Mouse (Mus musculus): ENCODE results near the gene Rwdd3. TPM values are rescaled to one million over a fixed set of nuclear protein-coding genes. Genes with fewer than 3 reads are reported as not detected.

Gene Rwdd3
- total RNA-seq, 2 experiments from 2014 or later, result 26.3 to 31.2 TPM

DNA sequence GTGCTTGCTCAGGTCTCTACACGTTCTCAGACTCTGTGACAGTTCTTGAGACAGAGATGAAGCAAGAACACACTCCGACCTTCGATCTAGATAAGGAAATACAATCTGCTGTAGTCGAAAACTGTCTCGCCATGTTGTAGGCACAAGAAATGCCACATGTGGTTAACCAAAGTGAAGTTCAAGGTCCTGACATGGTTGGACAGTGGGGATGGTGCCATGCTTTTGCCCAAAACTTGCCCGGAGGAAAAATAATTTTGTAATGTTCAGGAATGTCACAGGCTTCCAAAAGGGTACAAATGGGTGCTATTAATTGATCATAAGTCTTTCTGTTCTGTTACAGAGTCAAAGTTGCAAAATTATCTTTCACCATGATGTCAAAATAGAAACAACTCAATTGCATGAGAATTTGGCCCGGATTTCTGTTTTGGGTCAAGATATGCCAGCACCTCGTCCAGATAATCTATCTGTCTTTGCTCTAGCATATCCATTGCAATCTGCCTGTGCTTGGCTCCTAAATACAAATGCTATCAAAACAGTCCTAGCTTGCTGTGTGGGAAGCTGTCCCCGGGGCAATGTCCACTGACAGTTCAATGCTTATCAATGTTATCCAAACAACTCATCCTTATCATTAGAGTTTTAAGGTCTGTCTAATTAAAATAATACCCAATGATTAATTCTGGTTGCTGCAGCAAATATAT, 2.9 kb upstream of the Rwdd3 start:
- no peak for TF ChIP-seq CTCF (conservative IDR thresholded peaks at IDR 0.05)
- H3K4me3 ChIP-seq, result no peak overlapping the region
- no peak overlapping the region for H3K27ac ChIP-seq
- DNase-seq (ENCODE audit: low spot score in 2 of 2), result no peak

DNA sequence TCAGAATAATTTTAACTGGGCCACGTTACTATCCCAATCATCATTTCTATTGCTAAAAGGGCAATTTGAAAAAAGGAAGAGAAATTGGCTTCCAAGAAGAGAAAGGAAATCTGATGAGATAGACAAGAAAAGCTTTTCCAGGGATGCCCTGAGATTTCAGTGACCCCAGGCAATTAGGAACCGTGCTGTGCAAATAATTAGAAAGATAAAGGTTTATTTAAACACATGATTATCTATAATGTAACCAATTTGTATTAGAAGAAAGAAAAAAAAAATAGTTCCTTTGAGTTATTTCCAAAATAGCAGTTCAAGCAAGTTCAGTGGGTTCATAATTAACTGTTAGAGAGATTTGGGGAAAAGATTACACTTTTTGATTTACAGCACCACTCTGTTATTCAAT, 1.2 kb upstream of the Rwdd3 start:
- no peak for DNase-seq (ENCODE audit: low spot score in 2 of 2)
- TF ChIP-seq CTCF (conservative IDR thresholded peaks at IDR 0.05), result no peak
- H3K27ac ChIP-seq, result no peak overlapping the region
- H3K4me3 ChIP-seq, result no peak overlapping the region

DNA sequence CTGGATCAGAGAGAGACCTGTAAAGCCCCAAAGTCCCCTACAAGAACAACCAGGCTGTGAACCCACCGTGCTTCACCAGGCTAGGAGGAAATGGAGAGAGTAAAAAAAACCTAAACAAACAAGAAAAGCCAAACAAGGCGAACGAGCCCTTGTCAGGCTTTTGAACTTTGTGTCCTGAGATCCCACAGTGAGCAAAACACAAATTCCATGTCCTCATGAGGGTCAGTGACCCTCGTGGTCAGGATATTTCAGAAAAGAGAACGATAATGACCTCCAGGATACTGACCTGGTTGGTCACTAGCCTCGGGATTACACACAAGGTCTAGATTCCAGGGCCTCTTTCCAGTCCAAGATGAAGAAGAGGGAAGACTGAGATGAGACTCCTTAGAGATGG, 374 bp upstream of the Rwdd3 start:
- Histone ChIP-seq H3K27ac (peak overlapping the region; percentile 88; the same call in 1 of the 2 replicates), H3K4me3 (peak overlapping the region; percentile 88)
- TF ChIP-seq CTCF (conservative IDR thresholded peaks at IDR 0.05), result no peak
- no peak for DNase-seq (ENCODE audit: low spot score in 2 of 2)

DNA sequence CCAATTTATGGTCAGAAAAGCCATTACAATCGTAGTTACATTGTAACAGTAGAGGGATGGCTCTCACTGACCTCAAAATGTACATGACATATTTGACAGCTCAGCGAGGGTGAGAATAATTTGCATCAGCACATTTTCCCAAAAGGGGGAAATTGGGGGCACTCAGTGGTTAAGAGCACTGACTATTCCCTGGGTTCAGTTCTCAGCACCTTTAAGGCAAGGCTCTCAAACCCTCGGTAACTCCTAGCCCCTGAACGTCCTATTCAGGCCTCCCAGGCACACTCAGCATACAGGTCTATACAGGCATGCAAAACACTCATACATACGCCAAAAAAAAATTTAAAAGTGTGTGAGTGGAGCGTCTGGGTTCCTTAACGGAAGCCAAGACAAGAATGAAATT, 864 bp downstream of the Rwdd3 start:
- no peak for TF ChIP-seq CTCF (conservative IDR thresholded peaks at IDR 0.05)
- H3K27ac ChIP-seq, result peak overlapping the region; percentile 88
- DNase-seq (ENCODE audit: low spot score in 2 of 2), result no peak
- peak overlapping the region; percentile 88 for H3K4me3 ChIP-seq

DNA sequence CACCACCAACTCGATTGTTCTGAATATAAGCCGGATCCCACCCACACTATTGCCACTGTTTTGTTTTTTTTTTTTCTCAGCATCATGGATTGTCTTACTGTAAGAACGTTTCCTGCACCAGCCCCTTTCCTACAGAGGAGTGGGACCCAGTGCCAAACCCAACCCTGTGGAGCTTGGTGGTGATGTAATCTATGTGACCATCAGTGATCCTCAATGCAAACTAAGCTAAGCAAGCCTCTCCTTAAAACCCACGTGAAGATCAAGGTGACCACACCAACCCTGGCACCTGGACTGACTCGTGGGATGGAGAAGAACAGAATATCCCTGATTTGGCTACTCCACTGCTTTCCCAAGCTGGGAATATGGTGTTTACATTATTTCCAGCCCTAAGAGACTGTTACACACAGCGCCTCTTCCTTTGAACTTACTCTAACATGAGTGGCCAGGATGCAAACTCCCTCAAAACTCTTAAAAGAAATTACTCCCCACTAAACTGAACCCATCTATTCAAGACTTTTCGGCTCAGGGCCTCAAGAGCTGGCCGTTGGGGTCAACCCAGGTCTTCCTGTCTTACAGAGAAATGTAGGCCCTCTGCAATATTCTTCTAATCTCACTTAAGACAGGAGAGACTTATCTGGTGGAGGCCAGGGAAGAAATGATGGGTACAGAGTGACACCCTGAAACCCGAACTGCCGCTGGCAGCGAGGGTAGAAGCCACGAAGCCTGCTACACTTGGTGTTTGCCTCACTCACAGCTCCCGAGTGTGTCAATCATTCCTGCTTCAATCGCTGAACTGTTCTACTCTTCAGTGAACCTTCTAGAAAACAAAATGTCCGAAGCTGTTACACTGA, 2.2 kb downstream of the Rwdd3 start:
- DNase-seq (ENCODE audit: low spot score in 2 of 2), result no peak
- no peak for TF ChIP-seq CTCF (conservative IDR thresholded peaks at IDR 0.05)
- Histone ChIP-seq H3K4me3 (no peak overlapping the region), H3K27ac (no peak overlapping the region)

DNA sequence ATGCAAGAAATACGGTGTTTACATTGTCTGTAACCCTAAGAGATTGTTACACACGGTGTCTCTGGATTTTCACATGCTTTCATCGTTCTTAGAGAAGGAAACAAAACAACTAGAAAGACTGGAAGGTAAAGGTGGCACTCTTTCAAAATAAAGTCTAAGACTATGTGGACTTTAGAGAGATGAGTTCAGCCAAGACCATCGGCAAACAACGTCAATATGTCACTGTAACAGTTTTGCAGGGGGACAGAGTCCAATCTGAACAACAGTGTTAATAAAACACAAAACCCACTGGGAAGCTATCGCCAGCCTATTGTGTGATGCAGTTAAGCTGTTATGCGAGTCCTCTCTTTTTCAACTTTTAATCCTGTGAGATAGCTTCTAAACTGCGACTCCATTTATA, 2.9 kb downstream of the Rwdd3 start:
- Histone ChIP-seq H3K4me3 (no peak overlapping the region), H3K27ac (no peak overlapping the region)
- DNase-seq (ENCODE audit: low spot score in 2 of 2), result no peak
- TF ChIP-seq CTCF (conservative IDR thresholded peaks at IDR 0.05), result no peak

DNA sequence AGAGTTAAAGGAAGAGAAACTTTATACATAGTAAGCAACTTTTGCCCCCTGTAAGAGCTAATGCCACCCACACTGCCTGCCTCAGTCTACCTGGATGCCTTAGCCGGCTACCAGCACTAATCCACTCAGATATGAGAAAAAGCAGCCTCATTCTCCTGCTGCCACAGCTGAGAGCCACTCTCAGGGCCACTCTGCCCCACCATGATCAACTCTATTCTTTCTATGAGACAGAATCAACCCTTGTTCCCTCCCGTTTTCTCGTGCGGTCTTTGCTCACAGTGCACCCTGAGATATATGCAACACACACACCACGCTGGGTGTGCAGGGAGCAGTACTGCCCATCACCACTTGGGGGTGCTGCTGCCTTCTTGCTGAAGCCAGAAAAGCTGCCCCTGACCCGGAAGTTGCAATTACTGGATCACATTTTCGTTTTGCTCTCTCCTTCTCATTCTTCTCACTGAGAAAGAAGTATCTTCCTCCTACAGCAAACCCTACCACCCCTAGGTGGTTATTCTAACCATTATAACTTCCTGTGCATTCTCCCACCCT, 8.2 kb downstream of the Rwdd3 start:
- no peak overlapping the region for H3K4me3 ChIP-seq
- peak; percentile 87 for TF ChIP-seq CTCF (conservative IDR thresholded peaks at IDR 0.05)
- peak in 1 of 2 experiments; percentile 70 for DNase-seq (ENCODE audit: low spot score in 2 of 2)
- no peak overlapping the region for H3K27ac ChIP-seq

DNA sequence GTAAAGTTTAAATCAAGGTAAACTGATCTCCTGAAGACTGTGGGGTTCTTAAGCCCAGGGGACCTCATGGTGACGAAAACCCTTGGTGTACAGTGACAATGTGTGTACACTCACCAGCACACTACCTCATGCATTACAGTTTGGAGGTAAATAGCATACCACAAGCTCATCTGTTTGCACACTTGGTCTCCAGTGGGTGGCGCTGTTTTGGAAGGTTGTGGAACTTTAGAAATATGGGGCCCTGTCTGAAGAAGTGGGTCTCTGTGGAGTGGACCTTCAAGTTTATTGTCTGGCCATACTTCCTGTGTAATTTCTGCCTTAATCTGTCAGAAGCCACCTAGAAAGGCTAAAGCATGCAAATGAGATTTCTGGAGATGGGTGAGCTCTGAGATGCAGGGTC, 9.8 kb downstream of the Rwdd3 start:
- no peak overlapping the region for H3K27ac ChIP-seq
- H3K4me3 ChIP-seq, result no peak overlapping the region
- peak; percentile 61 for TF ChIP-seq CTCF (conservative IDR thresholded peaks at IDR 0.05)
- DNase-seq (ENCODE audit: low spot score in 2 of 2), result no peak

DNA sequence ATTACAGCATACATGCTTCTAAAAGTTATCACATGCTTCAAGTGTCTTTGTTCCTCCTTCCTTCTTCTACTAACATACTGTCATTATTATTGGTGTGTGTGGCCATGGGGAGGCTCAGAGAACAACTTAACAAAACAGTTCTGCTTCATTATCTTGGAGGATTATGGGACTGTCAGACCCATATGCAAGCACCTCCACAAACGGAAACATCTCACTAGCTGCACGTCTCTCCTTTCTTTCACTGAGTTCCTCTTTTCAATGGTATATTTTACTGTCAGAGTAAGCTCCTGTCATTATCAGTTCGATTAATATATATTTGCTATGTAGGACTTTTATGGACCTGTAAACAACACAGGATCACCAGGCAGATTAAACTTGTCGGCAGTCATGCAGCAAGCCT, 11.1 kb downstream of the Rwdd3 start:
- no peak for TF ChIP-seq CTCF (conservative IDR thresholded peaks at IDR 0.05)
- no peak for DNase-seq (ENCODE audit: low spot score in 2 of 2)
- Histone ChIP-seq H3K4me3 (no peak overlapping the region), H3K27ac (peak overlapping the region; percentile 89; the same call in 1 of the 2 replicates)

DNA sequence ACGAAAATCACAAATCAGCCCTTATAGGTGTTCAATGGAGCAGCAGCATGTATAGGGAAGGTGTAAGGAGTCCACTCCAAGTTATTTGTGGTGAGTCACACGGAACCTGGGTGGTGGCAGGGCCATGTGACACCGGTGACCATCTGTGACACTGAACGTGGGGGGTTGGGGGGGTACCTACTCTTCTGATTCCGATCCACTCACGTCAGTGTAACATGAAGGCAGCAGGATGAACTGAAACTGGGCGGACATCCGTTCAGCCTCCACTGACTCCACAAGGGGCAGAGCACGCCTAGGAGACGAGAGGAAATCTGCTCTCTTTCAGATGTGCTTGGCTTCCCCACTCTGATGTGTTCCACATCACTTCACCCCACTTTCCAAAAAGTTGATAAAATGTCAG, 11.9 kb downstream of the Rwdd3 start:
- Histone ChIP-seq H3K4me3 (peak overlapping the region; percentile 48), H3K27ac (peak overlapping the region; percentile 89)
- peak; percentile 11; the same call in 1 of the 2 replicates for TF ChIP-seq CTCF (conservative IDR thresholded peaks at IDR 0.05)
- DNase-seq (ENCODE audit: low spot score in 2 of 2), result no peak

DNA sequence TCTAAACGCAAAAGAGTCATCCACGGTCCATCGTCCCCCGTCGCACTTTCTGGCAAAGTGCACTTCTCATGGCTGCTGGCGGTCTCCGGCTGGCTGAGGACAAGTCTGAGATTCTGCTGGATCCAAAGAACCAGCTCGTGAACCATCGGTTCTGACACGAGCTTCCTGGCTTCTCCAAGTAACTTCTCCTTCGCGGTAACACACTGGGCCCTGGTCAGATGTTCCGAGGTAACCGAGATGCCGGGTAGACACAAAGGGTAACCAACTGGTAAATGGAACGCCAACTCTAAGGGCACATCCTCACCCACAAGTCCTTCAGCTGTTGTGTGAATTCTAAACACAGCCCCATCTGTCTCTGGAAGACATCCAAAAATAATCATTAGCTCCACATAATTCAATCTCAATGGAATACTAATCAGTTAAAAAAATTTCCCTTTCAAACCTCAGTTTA, 12.6 kb downstream of the Rwdd3 start:
- Histone ChIP-seq H3K4me3 (peak overlapping the region; percentile 48), H3K27ac (peak overlapping the region; percentile 89)
- peak; percentile 48 to 49 for DNase-seq (ENCODE audit: low spot score in 2 of 2)
- no peak for TF ChIP-seq CTCF (conservative IDR thresholded peaks at IDR 0.05)

DNA sequence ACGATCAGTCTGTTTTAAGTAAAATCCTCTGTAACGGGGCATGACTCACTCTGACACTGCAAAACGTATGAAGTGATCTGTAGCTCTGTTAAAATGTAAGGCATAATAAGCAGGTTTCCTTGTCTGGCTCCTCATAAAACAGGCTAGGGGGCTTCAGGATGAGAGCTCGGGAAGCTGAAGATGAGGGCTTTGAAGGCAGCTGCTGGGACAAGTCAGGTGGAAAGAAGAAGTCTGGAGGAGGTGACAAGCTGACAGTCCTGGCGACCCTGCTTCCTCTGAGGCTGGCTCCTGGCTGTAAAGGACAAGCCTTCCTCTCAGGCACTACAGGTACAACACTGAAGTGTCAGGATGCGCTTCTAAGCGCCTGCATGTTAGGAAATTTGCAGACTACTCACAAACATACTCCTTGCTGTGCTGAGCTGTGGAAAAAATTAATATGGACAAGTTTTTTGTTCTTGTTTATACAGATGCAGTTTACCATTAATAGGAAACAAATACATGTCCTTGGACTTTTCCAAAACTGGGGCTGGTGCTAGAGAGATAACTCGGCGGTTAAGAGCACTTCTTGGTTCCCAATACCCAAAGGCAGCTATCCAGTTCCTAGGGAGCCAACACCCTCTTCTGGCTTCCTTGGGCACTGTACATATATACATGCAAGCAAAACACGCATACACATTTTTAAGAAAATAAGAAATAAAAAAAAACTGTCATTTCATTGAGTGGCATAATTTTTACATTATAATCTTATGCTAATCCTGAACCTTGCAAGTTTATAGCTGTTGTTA, 13.8 kb downstream of the Rwdd3 start:
- TF ChIP-seq CTCF (conservative IDR thresholded peaks at IDR 0.05), result peak; percentile 42
- Histone ChIP-seq H3K4me3 (peak overlapping the region; percentile 48), H3K27ac (peak overlapping the region; percentile 89)
- DNase-seq (ENCODE audit: low spot score in 2 of 2), result no peak
